Mouse (Mus musculus) left cerebral cortex, adult 2 months (tissue): ENCODE measurements around the gene Olfr1426. TPM values are rescaled to one million over a fixed set of nuclear protein-coding genes. Genes with fewer than 3 reads are reported as not detected.

Experiments
- DNase-seq, 2 experiments: peaks; one replicate each; pipeline ENCODE4 v3.0.0; 2021 to 2022; ENCODE audit warnings: low spot score in 2 of 2, mixed read lengths in 1 of 2; ENCODE audit errors: extremely low spot score in 1 of 2
- H3K27ac ChIP-seq: fragments of 200-600 bp; 2 replicates; pipeline ENCODE4 v1.8.1; 2022
- H3K4me3 ChIP-seq: fragments of 200-600 bp; 2 replicates; pipeline ENCODE4 v1.8.1; 2022
- CTCF ChIP-seq: fragments of 200-600 bp; IDR thresholded peaks from 2 replicates; pipeline ENCODE4 v1.8.1; 2022; ENCODE audit warnings: antibody characterized with exemption, mild to moderate bottlenecking, moderate library complexity
- intact Hi-C: fragments of 180-260 bp; cut with DNase I; formaldehyde crosslinking; loops from one replicate; pipeline ENCODE4 v1.15.1; 2025
- total RNA-seq, 2 experiments: library from RNA; stranded (reverse); gene quantifications; 2 replicates each; pipeline ENCODE4 v1.2.3; 2021

Olfr1426 gene
- total RNA-seq, 2 experiments from 2014 or later = not detected

GRCm38 (mm10) chr19:12041217-12041616 is 50.6 kb downstream of the Olfr1426 start, which contains the start of gene Olfr1423:
Olfr1423 (minus strand) TSS chr19:12041317.
- Histone ChIP-seq H3K4me3 (no peak within 1 kb of the TSS), H3K27ac (no peak within 1 kb of the TSS)
- no peak for TF ChIP-seq CTCF
- intact Hi-C loops = no loop called here
- no peak for DNase-seq

DNA sequence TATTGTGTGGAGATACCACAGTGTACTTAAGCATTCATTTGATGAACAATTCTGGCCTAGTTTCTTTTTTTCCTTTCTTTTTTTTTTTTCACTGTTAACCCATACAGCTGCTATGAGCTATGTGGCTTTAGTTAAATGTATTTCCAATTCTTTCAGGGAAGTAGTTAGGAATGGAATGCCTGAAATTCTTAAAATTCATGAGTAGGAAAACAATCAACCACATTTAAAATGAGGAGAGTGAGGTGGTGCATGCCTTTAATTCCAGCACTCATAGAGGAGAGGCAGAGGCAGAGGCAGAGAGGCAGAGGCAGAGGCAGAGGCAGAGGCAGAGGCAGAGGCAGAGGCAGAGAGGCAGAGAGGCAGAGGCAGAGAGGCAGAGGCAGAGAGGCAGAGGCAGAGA is 54.1 kb downstream of the Olfr1426 start:
- Histone ChIP-seq H3K27ac (no peak overlapping the region), H3K4me3 (no peak overlapping the region)
- TF ChIP-seq CTCF = no peak
- no peak for DNase-seq
- intact Hi-C loops = no loop called here

Other genes starting within 250 kb of the Olfr1426 start
- gene Olfr1418, start 230.9 kb downstream of the Olfr1426 start, total RNA-seq = not detected
- gene Olfr1419, start 216.9 kb downstream of the Olfr1426 start, total RNA-seq = not detected
- not detected for gene Olfr1420, start 205.4 kb downstream of the Olfr1426 start, total RNA-seq
- 10 to 100 TPM; 19.7 to 20.4 TPM for gene Patl1, start 179.6 kb downstream of the Olfr1426 start, total RNA-seq
- gene Osbp, start 126.1 kb downstream of the Olfr1426 start, total RNA-seq = 10 to 100 TPM; 55.6 to 57.0 TPM
- not detected for gene Olfr1423, start 50.7 kb downstream of the Olfr1426 start, total RNA-seq
- gene Olfr1424, start 29.3 kb downstream of the Olfr1426 start, total RNA-seq = not detected
- not detected for gene Olfr1425, start 14.3 kb downstream of the Olfr1426 start, total RNA-seq
- gene Olfr1427, start 11.3 kb upstream of the Olfr1426 start, total RNA-seq = not detected
- not detected for gene Olfr1428, start 23.9 kb upstream of the Olfr1426 start, total RNA-seq
- gene Olfr76, start 31.2 kb upstream of the Olfr1426 start, total RNA-seq = not detected
- gene Olfr1555-ps1, start 78.1 kb upstream of the Olfr1426 start, total RNA-seq = not detected
- not detected for gene Olfr1431, start 108.6 kb upstream of the Olfr1426 start, total RNA-seq
- not detected for gene Olfr1432, start 140.6 kb upstream of the Olfr1426 start, total RNA-seq
- not detected for gene Olfr262, start 149.6 kb upstream of the Olfr1426 start, total RNA-seq
- gene Olfr235, start 169.0 kb upstream of the Olfr1426 start, total RNA-seq = not detected
- not detected for gene Olfr1434, start 187.8 kb upstream of the Olfr1426 start, total RNA-seq
- not detected for gene Olfr1436, start 207.1 kb upstream of the Olfr1426 start, total RNA-seq
- gene Olfr1437, start 233.1 kb upstream of the Olfr1426 start, total RNA-seq = not detected
- not detected for gene Olfr1438-ps1, start 243.9 kb upstream of the Olfr1426 start, total RNA-seq